Mouse (Mus musculus) ES-E14 (cell line): ENCODE measurements around the gene Fancc. TPM values are rescaled to one million over a fixed set of nuclear protein-coding genes. Genes with fewer than 3 reads are reported as not detected.
"Not testable (repeated sequence)": the region's sequence is repeated elsewhere in the genome, so short reads cannot be mapped to it uniquely, and the experiment has no call there.

Source experiments
- DNase-seq: peaks from one replicate; pipeline ENCODE4 v3.0.0-alpha.2; 2013; ENCODE audit warnings: low read depth, low spot score
- H3K27ac ChIP-seq: 2 replicates; pipeline ENCODE4 v1.5.1; 2012; ENCODE audit warnings: low read depth, mild to moderate bottlenecking, low read length, moderate library complexity, mixed read lengths; ENCODE audit not compliant: poor library complexity, insufficient read depth, severe bottlenecking
- H3K36me3 ChIP-seq: 2 replicates; pipeline ENCODE4 v1.6.1; 2012; ENCODE audit warnings: mild to moderate bottlenecking, low read length, moderate library complexity, mixed read lengths; ENCODE audit not compliant: control insufficient read depth, poor library complexity, insufficient read depth, severe bottlenecking
- H3K4me1 ChIP-seq, 2 experiments: fragments of 150-350 bp in 1 of 2; sonication (generic) in 1 of 2; 2 replicates each; pipeline ENCODE4 v1.6.1; 2012; ENCODE audit warnings: low read length in 2 of 2, mild to moderate bottlenecking in 1 of 2, mixed read lengths in 1 of 2; ENCODE audit not compliant: control insufficient read depth in 2 of 2, insufficient read depth in 2 of 2, poor library complexity in 1 of 2
- H3K4me3 ChIP-seq, 2 experiments: fragments of 150-350 bp in 1 of 2; sonication (generic) in 1 of 2; 2 replicates each; pipeline ENCODE4 v1.5.1; 2012; ENCODE audit warnings: low read length in 2 of 2, low read depth in 1 of 2, mild to moderate bottlenecking in 1 of 2, mixed read lengths in 1 of 2; ENCODE audit not compliant: insufficient read depth in 1 of 2, poor library complexity in 1 of 2, severe bottlenecking in 1 of 2
- H3K9ac ChIP-seq: 2 replicates; pipeline ENCODE4 v1.6.1; 2012; ENCODE audit warnings: low read depth, mild to moderate bottlenecking, low read length, mixed read lengths; ENCODE audit not compliant: poor library complexity, insufficient read depth, severe bottlenecking
- H3K9me3 ChIP-seq: fragments of 150-350 bp; sonication (generic); 2 replicates; pipeline ENCODE4 v1.6.1; 2012; ENCODE audit warnings: low read depth, mild to moderate bottlenecking, low read length; ENCODE audit not compliant: control insufficient read depth, insufficient read depth
- CHD2 ChIP-seq: IDR thresholded peaks from 2 replicates; pipeline ENCODE4 v1.6.1; 2014; ENCODE audit warnings: mild to moderate bottlenecking, low read depth, low read length, inconsistent platforms
- HCFC1 ChIP-seq: IDR thresholded peaks from 2 replicates; pipeline ENCODE4 v1.6.1; 2012; ENCODE audit warnings: low read length, inconsistent platforms, borderline replicate concordance; ENCODE audit not compliant: insufficient read depth
- MAFK ChIP-seq: IDR thresholded peaks from 2 replicates; pipeline ENCODE4 v1.6.1; 2014; ENCODE audit warnings: mild to moderate bottlenecking, low read depth, low read length, inconsistent platforms; ENCODE audit not compliant: insufficient read depth
- ZC3H11A ChIP-seq: IDR thresholded peaks from 2 replicates; pipeline ENCODE4 v1.6.1; 2012; ENCODE audit warnings: low read depth, mild to moderate bottlenecking, inconsistent platforms, low read length, borderline replicate concordance
- ZNF384 ChIP-seq: IDR thresholded peaks from 2 replicates; pipeline ENCODE4 v1.6.1; 2012; ENCODE audit warnings: low read depth, low read length, inconsistent platforms
- in situ Hi-C, 2 experiments: fragments of 600-800 bp; cut with MboI; formaldehyde crosslinking; loops; one replicate each; pipeline ENCODE4 v1.15.1; 2025; ENCODE audit warnings: low sequenced_read_pairs in 2 of 2, inconsistent platforms in 1 of 2; ENCODE audit not compliant: unreplicated experiment in 2 of 2
- total RNA-seq: library from RNA; depleted of rRNA; stranded (reverse); fragments of 300-350 nt; gene quantifications from 2 replicates; pipeline ENCODE4 v1.2.3, GENCODE M21; 2012

The Fancc gene
- total RNA-seq, 1 experiment: 9.4 TPM

- H3K9me3 ChIP-seq: no peaks in the 10 kb centered on the region
- in situ Hi-C loops: loop anchor here (10.0 kb wide), 1 partner anchor 395 kb away; no protein-coding TSS in a partner anchor
- no peak overlapping the region for H3K4me3 ChIP-seq
- H3K36me3 ChIP-seq: peaks cover 6% of the 10 kb centered on the region; the same call in 1 of the 2 replicates
- TF ChIP-seq ZNF384: no peak
- no peak for TF ChIP-seq ZC3H11A
- no peak for TF ChIP-seq CHD2
- no peak for TF ChIP-seq MAFK
- no peak for TF ChIP-seq HCFC1
- peaks cover 4 to 9% of the 10 kb centered on the region in 2 experiments; a peak in 2 of 4 replicates for H3K4me1 ChIP-seq
- no peak for DNase-seq
- H3K27ac ChIP-seq: no peak overlapping the region
- H3K9ac ChIP-seq: no peak overlapping the region
Measured at GRCm38 (mm10) chr13:63319814-63320213, 177.3 kb downstream of the Fancc start.

GRCm38 (mm10) chr13:63317681-63318104 lies 179.4 kb downstream of the Fancc start:
- Histone ChIP-seq H3K4me1 (peaks cover 2 to 8% of the 10 kb centered on the region in 2 experiments; a peak in 2 of 4 replicates), H3K9me3 (no peaks in the 10 kb centered on the region), H3K27ac (no peak overlapping the region), H3K36me3 (peaks cover 6% of the 10 kb centered on the region; the same call in 1 of the 2 replicates), H3K9ac (no peak overlapping the region), H3K4me3 (no peak overlapping the region)
- DNase-seq: no peak
- in situ Hi-C loops: no loop called here
- TF ChIP-seq ZC3H11A (no peak), CHD2 (no peak), HCFC1 (no peak), MAFK (no peak), ZNF384 (no peak)

GRCm38 (mm10) chr13:63316407-63316806 lies 180.7 kb downstream of the Fancc start:
- Histone ChIP-seq H3K9ac (no peak overlapping the region), H3K36me3 (peaks cover 6% of the 10 kb centered on the region; the same call in 1 of the 2 replicates), H3K27ac (no peak overlapping the region), H3K4me3 (no peak overlapping the region), H3K9me3 (no peaks in the 10 kb centered on the region), H3K4me1 (peaks cover 2 to 8% of the 10 kb centered on the region in 2 experiments; a peak in 2 of 4 replicates)
- DNase-seq: no peak
- in situ Hi-C loops: no loop called here
- TF ChIP-seq MAFK: no peak
- no peak for TF ChIP-seq ZC3H11A
- no peak for TF ChIP-seq HCFC1
- no peak for TF ChIP-seq ZNF384
- no peak for TF ChIP-seq CHD2

GRCm38 (mm10) chr13:63315777-63316176 lies 181.3 kb downstream of the Fancc start:
- Histone ChIP-seq H3K4me3 (no peak overlapping the region), H3K36me3 (peaks cover 6% of the 10 kb centered on the region; the same call in 1 of the 2 replicates), H3K27ac (no peak overlapping the region), H3K4me1 (peaks cover 2 to 8% of the 10 kb centered on the region in 2 experiments; a peak in 2 of 4 replicates), H3K9me3 (no peaks in the 10 kb centered on the region), H3K9ac (no peak overlapping the region)
- in situ Hi-C loops: no loop called here
- no peak for TF ChIP-seq ZNF384
- no peak for TF ChIP-seq CHD2
- TF ChIP-seq ZC3H11A: no peak
- no peak for TF ChIP-seq MAFK
- TF ChIP-seq HCFC1: no peak
- no peak for DNase-seq

GRCm38 (mm10) chr13:63315111-63315510 lies 182.0 kb downstream of the Fancc start:
- H3K9me3 ChIP-seq, H3K4me3 ChIP-seq, H3K4me1 ChIP-seq, DNase-seq, H3K27ac ChIP-seq, in situ Hi-C loops, H3K9ac ChIP-seq, H3K36me3 ChIP-seq: not testable (repeated sequence)
